Mouse (Mus musculus) cerebellum, postnatal 4 days (tissue): ENCODE data around the gene Map3k20.

Experiments
- DNase-seq, 2 experiments: peaks; one replicate each; pipeline ENCODE4 v3.0.0; 2022; ENCODE audit warnings: low spot score in 2 of 2, mixed read lengths in 1 of 2

Map3k20 gene

DNA sequence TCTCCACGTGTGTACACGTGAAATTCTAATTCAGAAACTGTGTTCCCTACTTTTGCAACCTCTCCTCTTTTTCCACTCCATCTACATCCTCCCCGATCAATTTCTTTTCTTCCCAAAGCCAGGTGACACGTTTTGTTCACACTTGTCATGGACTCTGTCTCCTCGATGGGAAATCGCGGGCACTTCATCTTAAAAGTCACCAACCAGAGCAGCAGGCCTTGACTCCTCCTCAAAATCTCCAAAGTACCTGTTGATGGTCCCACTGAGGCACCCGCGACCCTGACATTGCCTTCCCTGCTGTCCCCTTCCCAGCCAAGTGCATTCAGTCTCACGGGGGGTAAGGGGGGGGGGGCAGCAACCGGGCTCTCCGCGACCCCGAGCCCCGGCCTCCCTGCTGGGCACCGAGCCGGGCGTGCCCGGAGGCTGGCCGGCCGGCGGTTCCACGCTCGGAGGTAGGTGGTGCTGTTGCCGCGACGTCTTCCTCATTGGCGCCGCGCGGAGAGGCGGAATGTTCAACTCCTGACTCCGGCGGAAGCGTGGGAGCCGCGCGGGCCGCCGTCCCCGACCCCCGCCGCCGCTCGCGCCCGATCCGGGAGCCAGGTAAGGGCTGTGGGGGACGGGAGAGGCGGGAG, at the start of gene Map3k20:
TSS of gene Map3k20 (plus strand) at position 382 of the 632 bp plus-strand sequence.
- DNase-seq, result peak; percentile 45 to 73

DNA sequence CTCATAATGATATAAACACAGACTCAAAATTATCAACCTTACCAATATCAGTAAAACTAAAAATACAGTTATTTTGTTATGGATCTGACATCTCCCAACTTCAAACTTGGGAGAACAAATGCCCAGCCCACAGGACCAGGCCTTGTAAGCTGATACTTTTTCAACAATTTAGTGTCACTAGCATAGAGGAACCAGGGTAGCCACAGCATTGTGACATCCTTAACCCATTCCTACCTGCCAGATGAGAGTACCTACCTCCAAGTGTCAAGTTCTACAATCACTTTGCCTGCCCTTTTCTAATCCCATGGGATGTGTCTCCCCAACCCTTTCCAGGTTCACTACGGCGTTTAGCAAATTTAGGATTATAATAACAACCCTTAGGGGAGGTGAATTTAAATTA, 47.0 kb upstream of the Map3k20 start:
- no peak for DNase-seq

GRCm38 (mm10) chr2:72238925-72239324, 46.5 kb upstream of the Map3k20 start:
- DNase-seq, result no peak

- DNase-seq, result no peak
These were observed 46.0 kb upstream of the Map3k20 start for GRCm38 (mm10) chr2:72239456-72239855.

- no peak for DNase-seq
These were observed 45.4 kb upstream of the Map3k20 start for GRCm38 (mm10) chr2:72239993-72240392.

- no peak for DNase-seq
These were observed 44.7 kb upstream of the Map3k20 start for GRCm38 (mm10) chr2:72240691-72241090.

- no peak for DNase-seq
These were observed 43.5 kb upstream of the Map3k20 start for GRCm38 (mm10) chr2:72241714-72242472.

GRCm38 (mm10) chr2:72242910-72243675, 42.3 kb upstream of the Map3k20 start:
- DNase-seq, result no peak

- no peak for DNase-seq
These were observed 39.8 kb upstream of the Map3k20 start for GRCm38 (mm10) chr2:72245631-72246030.

- DNase-seq, result no peak
These were observed 39.1 kb upstream of the Map3k20 start for GRCm38 (mm10) chr2:72246376-72246775.

DNA sequence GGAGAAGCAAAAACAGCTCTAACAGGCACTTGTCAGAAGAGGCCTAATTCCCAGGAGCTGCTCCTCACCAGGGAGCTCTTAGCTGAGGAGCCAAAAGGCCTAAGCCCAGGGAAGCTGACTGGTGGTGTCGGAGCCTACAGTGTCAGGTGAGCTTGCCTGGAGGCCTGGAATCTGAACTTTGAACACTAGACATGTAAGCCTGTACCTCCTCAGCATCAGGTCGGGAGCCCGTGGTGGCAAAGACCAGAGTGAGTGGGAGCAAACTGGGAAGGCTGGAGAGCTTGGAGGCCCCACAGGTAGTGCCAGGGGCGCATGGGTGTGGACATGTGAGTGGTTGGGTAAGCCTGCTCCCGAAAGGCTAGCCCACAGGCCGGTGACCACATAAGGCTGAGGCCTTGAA, 37.6 kb upstream of the Map3k20 start:
- DNase-seq, result no peak

DNA sequence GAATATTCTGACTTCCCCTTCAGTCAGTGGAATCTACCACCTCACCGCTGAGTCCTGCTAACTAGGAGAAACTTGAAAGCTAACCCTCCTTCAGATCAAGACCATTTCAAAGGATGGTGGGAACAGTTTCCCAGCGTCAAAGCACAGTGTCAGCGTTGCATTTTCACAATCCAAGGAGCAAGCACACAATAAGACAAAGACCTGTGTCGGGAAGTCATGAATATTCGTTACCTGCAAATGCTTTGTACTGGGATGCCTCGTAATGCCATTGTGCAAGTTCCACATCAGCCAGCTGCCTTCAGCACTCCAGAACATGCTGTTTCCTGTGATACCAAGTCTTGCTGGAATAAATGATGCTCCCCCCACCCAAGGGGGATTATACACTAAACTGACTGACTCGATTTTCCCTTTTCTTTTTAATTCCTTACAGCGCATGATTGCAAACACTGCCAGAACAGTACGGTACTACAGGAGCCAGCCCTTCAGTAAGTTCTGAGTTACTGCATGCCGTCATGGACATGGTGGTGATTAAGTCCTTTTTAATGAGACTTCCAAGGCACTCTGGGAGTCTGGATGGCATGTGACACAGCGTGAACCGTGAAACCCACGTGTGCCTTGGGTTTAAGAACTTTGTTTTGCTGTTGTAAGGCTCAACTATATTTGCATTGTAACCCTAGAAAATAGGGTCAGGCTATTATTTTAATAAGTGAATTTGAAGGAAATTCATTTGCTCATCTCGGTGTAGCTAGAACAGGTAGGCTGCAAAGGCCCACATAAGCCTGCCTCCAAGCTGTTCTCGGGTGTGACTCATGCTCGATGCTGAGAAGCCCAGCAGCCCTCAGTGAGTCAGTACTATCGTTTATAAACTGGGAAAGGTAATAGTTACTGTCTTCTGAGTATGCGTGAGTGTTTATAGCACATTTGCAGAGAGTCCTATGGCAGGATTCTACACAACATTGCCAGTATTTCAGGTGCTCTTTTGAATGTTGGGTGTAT, 32.6 kb upstream of the Map3k20 start:
- DNase-seq, result no peak

DNA sequence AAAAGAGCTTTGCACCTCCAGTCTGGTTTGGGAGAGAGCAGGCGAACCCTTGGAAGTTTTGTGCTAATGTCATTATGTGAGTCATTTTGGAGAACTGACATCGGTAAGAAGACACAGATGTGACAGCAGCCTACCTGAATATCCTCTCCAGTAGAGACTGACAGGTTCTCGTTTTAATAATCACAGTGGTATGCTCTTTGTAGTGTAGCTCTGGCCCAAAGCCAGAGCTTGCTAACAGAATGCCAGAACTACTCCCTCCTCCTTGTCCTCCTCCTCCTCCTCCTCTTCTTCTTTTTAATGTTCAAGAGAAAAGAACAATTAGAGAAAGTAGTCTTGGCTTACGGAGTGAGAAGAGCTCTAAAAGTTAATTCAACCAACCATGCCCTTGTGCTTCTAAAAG, 31.6 kb upstream of the Map3k20 start:
- no peak for DNase-seq

- no peak for DNase-seq
These were observed 30.4 kb upstream of the Map3k20 start for GRCm38 (mm10) chr2:72254813-72255582.

DNA sequence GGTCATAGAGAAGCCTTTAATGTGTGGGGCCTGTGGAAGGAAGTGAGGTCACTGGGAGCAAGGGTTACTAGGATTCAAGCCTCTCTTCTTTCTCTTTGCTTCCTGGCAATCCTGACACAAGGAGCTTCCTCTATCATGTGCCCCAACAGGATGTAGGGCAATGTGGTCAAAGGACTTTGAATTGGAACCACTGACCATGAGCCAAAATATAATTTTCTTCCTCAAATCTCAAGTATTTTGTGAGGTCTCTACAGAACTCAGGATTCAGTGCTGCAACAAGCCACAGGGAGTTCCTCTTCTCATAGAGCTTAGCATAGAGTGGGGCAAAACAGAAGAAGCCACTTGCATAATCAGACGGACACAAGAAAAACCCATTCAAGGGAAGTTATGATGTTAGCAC, 24.7 kb upstream of the Map3k20 start:
- DNase-seq, result no peak

GRCm38 (mm10) chr2:72262814-72263480, 22.5 kb upstream of the Map3k20 start:
- no peak for DNase-seq

DNA sequence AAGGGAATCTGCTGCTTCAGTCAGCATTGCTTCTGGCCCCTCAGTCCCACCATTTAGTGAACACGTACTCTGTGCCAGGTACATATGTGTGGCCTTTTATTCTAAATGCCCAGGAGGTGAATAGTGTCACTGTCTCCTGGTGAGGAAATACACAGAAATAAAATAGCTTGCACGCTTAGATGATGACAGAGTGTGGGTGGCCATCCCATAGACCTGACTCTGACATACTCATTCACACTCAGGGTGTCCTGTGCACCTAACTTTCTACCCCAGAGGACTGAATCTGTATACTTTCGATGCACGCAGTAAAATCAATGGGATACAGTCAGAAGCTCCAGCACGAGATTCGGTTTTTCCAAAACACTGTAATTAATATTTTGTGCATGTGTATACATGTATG, 18.0 kb upstream of the Map3k20 start:
- DNase-seq, result no peak

DNA sequence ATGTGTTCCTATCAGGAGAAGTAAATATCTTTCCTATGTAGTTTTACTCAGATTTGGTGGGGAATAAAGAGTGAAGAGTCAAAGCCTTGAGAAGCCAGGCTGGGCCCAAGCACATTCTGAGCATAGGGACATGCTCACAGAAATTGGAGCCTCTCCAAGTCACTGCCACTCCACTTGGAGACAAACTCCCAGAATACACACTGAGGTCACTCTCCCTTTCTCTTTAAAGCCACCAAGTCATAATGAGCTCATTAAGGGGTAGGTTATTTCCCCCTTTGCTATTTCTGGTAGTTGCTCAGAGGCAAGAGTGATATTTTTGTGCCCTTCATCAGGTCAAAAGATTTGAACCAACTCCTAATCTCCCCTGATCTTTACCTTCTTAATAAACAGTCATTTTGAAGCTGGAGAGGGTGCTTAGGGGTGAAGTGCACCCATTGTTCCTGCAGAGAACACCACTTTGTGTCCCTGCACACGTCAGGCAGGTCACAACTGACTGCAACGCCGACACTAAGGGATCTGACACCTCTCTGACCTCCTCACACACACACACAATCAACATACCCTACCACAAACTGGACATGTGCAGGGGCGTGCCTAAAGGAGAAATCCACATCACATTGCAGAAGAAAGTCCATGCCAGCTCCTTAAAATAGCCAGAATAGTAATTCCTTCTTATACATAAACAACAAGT, 15.6 kb upstream of the Map3k20 start:
- DNase-seq, result no peak

GRCm38 (mm10) chr2:72278247-72278873, 7.1 kb upstream of the Map3k20 start:
- DNase-seq, result no peak
